Mouse (Mus musculus) yolk sac, embryonic 10.5 days (tissue): ENCODE data around the gene Bach1.

Source experiments
- DNase-seq: peaks from one replicate; pipeline ENCODE4 v3.0.0-alpha.2; 2017; ENCODE audit warnings: low spot score

Gene Bach1

GRCm38 (mm10) chr16:87712986-87713693 lies 14.4 kb downstream of the Bach1 start:
- DNase-seq, result peak; percentile 78

- DNase-seq, result no peak
These were observed 15.8 kb downstream of the Bach1 start for GRCm38 (mm10) chr16:87714550-87714949.

GRCm38 (mm10) chr16:87715221-87715620 lies 16.5 kb downstream of the Bach1 start:
- no peak for DNase-seq

GRCm38 (mm10) chr16:87716269-87716668 lies 17.5 kb downstream of the Bach1 start:
- DNase-seq, result no peak

- no peak for DNase-seq
These were observed 18.4 kb downstream of the Bach1 start for GRCm38 (mm10) chr16:87717046-87717660.

GRCm38 (mm10) chr16:87719071-87719470 lies 20.3 kb downstream of the Bach1 start:
- no peak for DNase-seq

- no peak for DNase-seq
These were observed 21.0 kb downstream of the Bach1 start for GRCm38 (mm10) chr16:87719688-87720283.

- DNase-seq, result no peak
These were observed 22.2 kb downstream of the Bach1 start for GRCm38 (mm10) chr16:87720851-87721409.

- no peak for DNase-seq
These were observed 24.1 kb downstream of the Bach1 start for GRCm38 (mm10) chr16:87722857-87723256.

GRCm38 (mm10) chr16:87723479-87723878 lies 24.7 kb downstream of the Bach1 start:
- no peak for DNase-seq

- DNase-seq, result no peak
These were observed 26.1 kb downstream of the Bach1 start for GRCm38 (mm10) chr16:87724826-87725225.

- DNase-seq, result no peak
These were observed 26.5 kb downstream of the Bach1 start for GRCm38 (mm10) chr16:87725241-87725640.

GRCm38 (mm10) chr16:87725963-87726362 lies 27.2 kb downstream of the Bach1 start:
- peak; percentile 68 for DNase-seq

GRCm38 (mm10) chr16:87726369-87726768 lies 27.6 kb downstream of the Bach1 start:
- DNase-seq, result no peak

- no peak for DNase-seq
These were observed 28.5 kb downstream of the Bach1 start for GRCm38 (mm10) chr16:87727250-87727649.

GRCm38 (mm10) chr16:87727918-87728317 lies 29.2 kb downstream of the Bach1 start:
- no peak for DNase-seq

GRCm38 (mm10) chr16:87728703-87729102 lies 30.0 kb downstream of the Bach1 start:
- DNase-seq, result no peak

- no peak for DNase-seq
These were observed 30.7 kb downstream of the Bach1 start for GRCm38 (mm10) chr16:87729469-87729868.

- no peak for DNase-seq
These were observed 36.2 kb downstream of the Bach1 start for GRCm38 (mm10) chr16:87734868-87735381.

GRCm38 (mm10) chr16:87736106-87736505 lies 37.4 kb downstream of the Bach1 start:
- DNase-seq, result no peak

- no peak for DNase-seq
These were observed 38.6 kb downstream of the Bach1 start for GRCm38 (mm10) chr16:87737296-87737695.

GRCm38 (mm10) chr16:87737842-87738639 lies 39.3 kb downstream of the Bach1 start:
- no peak for DNase-seq
